Mouse (Mus musculus) megakaryocyte, embryonic 14.5 days (primary cell): Measurements from ENCODE around the gene Cyp2d12.
"Not testable (repeated sequence)": the region's sequence is repeated elsewhere in the genome, so short reads cannot be mapped to it uniquely, and the experiment has no call there.

Experiments
- FLI1 ChIP-seq: IDR thresholded peaks from 2 replicates; pipeline ENCODE4 v1.6.1; 2012; ENCODE audit warnings: low read length, inconsistent platforms, mixed read lengths
- GATA1 ChIP-seq: IDR thresholded peaks from 3 replicates; pipeline ENCODE4 v1.6.1; 2012; ENCODE audit warnings: mixed read lengths, low read length, inconsistent platforms, borderline replicate concordance

- not testable (repeated sequence) for TF ChIP-seq GATA1, FLI1
Measured at GRCm38 (mm10) chr15:82527371-82527770, 27.5 kb upstream of the Cyp2d12 start.
